Mouse (Mus musculus) lung, postnatal 0 days (tissue): Measurements from ENCODE around the gene Gypa. TPM values are rescaled to one million over a fixed set of nuclear protein-coding genes. Genes with fewer than 3 reads are reported as not detected.

Source experiments
- ATAC-seq: fragments of 200-750 bp; cut with Nextera tagmentation; 2 replicates; pipeline ENCODE4 v1.8.0; 2017; ENCODE audit warnings: moderate library complexity
- DNase-seq: peaks from one replicate; pipeline ENCODE4 v3.0.0-alpha.2; 2016; ENCODE audit warnings: low spot score
- H3K27ac ChIP-seq: fragments of 300-500 bp; sonication (generic); 2 replicates; pipeline ENCODE4 v1.5.1; 2014; ENCODE audit warnings: antibody characterized with exemption, mild to moderate bottlenecking, low read length, mixed read lengths
- H3K27me3 ChIP-seq: fragments of 300-500 bp; sonication (generic); replicated peaks from 2 replicates; pipeline ENCODE4 v1.6.1; 2014; ENCODE audit warnings: low read length, mixed read lengths; ENCODE audit not compliant: insufficient read depth
- H3K36me3 ChIP-seq: fragments of 300-500 bp; sonication (generic); 2 replicates; pipeline ENCODE4 v1.6.1; 2014; ENCODE audit warnings: low read length, mixed read lengths; ENCODE audit not compliant: insufficient read depth
- H3K4me1 ChIP-seq: fragments of 300-500 bp; sonication (generic); 2 replicates; pipeline ENCODE4 v1.6.1; 2014; ENCODE audit warnings: antibody characterized with exemption, low read depth, low read length, mixed read lengths; ENCODE audit not compliant: insufficient read depth
- H3K4me2 ChIP-seq: fragments of 300-500 bp; sonication (generic); replicated peaks from 2 replicates; pipeline ENCODE4 v1.6.1; 2014; ENCODE audit warnings: low read depth, mild to moderate bottlenecking, low read length, moderate library complexity, mixed read lengths
- H3K4me3 ChIP-seq: fragments of 300-500 bp; sonication (generic); 2 replicates; pipeline ENCODE4 v1.5.1; 2014; ENCODE audit warnings: low read depth, low read length
- H3K9ac ChIP-seq: fragments of 300-500 bp; sonication (generic); replicated peaks from 2 replicates; pipeline ENCODE4 v1.6.1; 2014; ENCODE audit warnings: low read depth, mild to moderate bottlenecking
- H3K9me3 ChIP-seq: fragments of 300-500 bp; sonication (generic); 2 replicates; pipeline ENCODE4 v1.6.1; 2016; ENCODE audit warnings: low read length, mixed read lengths
- CTCF ChIP-seq: IDR thresholded peaks from 2 replicates; pipeline ENCODE4 v1.5.1; 2016; ENCODE audit warnings: antibody characterized with exemption, mild to moderate bottlenecking
- EP300 ChIP-seq: IDR thresholded peaks from 2 replicates; pipeline ENCODE4 v1.6.1; 2016; ENCODE audit warnings: antibody characterized with exemption, mild to moderate bottlenecking, control low read depth
- WGBS: fragments of 180-500 bp; shearing (Covaris S2); extraction: QIAGEN DNeasy Blood & Tissue Kit; methylation state at CpG from one replicate; pipeline ENCODE4 v1.1.7; 2014; 5-methylcytosine and 5-hydroxymethylcytosine counted together
- polyA plus RNA-seq: library from polyadenylated mRNA; unstranded; fragments of >200 nt; fragmentation: Nextera tagmentation; extraction: Ambion mirVana; gene quantifications from 2 replicates; pipeline ENCODE4 v1.2.1, GENCODE M21; 2015

Gene Gypa
- polyA plus RNA-seq, 1 experiment from 2014 or later, result 10.0 TPM

DNA sequence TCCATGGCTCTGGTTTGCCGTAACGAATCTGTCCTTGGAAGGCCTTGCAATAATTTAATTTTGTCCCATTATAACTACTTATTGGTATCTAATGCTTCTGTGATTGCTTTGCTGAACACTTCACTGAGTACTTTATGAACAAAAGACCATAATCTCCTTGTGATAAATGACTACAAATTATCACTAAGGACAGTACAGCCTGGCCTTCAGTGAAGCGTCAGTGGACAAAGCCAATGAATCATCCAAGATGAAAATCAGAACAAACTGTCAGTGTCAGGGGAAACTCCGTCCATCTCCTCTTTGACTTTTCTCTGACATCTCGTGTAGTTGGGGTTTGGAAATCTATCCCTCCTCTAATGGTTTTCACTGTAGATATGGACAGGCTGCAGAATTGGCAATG, 15.4 kb upstream of the Gypa start:
- ATAC-seq (no peak), DNase-seq (no peak)
- Histone ChIP-seq H3K27me3 (no peaks in the 10 kb centered on the region), H3K4me1 (no peaks in the 10 kb centered on the region), H3K27ac (no peak overlapping the region), H3K4me3 (no peak overlapping the region), H3K4me2 (no peak overlapping the region), H3K9ac (no peak overlapping the region), H3K36me3 (no peaks in the 10 kb centered on the region), H3K9me3 (no peaks in the 10 kb centered on the region)
- TF ChIP-seq CTCF (no peak), EP300 (no peak)
- whole genome bisulfite sequencing, result 77% methylated on average over 5 of the region's 5 CpGs

DNA sequence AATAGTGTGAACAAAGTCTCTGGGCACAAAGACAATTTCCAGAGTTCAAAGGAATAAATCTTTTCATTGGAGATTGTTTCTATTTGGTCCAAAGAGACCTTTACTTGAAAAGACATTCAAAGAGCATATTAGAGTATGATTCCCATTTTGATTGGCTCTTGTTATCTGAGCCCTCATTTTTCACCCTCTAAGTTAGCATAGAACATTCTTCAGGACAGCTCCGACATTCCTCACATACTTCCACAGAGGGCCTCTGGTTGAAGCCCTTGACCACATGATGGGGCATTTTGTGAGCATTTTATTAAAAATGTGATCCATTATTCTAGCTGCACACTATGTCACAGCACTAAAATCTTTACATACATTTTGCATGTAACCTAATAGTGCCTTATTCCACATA, 14.5 kb upstream of the Gypa start:
- Histone ChIP-seq H3K27me3 (no peaks in the 10 kb centered on the region), H3K9ac (no peak overlapping the region), H3K4me2 (no peak overlapping the region), H3K9me3 (no peaks in the 10 kb centered on the region), H3K4me1 (no peaks in the 10 kb centered on the region), H3K4me3 (no peak overlapping the region), H3K27ac (no peak overlapping the region), H3K36me3 (no peaks in the 10 kb centered on the region)
- TF ChIP-seq EP300 (no peak), CTCF (no peak)
- DNase-seq (no peak), ATAC-seq (no peak)
- WGBS, result 31% methylated on average over 1 of the region's 1 CpGs

DNA sequence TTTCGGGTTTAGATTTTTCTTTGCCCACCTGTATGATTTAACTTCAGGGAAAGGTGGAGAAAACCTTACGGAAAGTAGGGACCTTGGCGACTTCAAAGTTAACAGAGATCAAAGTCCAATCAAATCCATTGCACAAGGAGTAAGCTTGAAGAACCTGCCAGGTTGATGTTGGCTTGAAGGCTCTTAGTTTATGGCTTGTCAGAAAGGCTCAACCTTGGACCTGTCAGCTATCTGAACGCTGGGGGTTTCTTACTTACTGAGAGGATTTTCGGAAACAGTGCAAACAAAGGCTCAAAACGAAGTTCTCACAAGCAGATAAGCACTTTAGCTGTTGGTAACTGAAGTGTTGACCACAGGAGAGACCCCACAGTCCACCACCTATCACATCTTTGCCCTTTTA, 11.4 kb upstream of the Gypa start:
- no peaks in the 10 kb centered on the region for H3K9me3 ChIP-seq
- no peaks in the 10 kb centered on the region for H3K4me1 ChIP-seq
- no peak overlapping the region for H3K27ac ChIP-seq
- no peak for TF ChIP-seq EP300
- no peak for TF ChIP-seq CTCF
- H3K9ac ChIP-seq, result no peak overlapping the region
- H3K27me3 ChIP-seq, result no peaks in the 10 kb centered on the region
- H3K4me3 ChIP-seq, result no peak overlapping the region
- no peaks in the 10 kb centered on the region for H3K36me3 ChIP-seq
- DNase-seq (no peak), ATAC-seq (no peak)
- H3K4me2 ChIP-seq, result no peak overlapping the region
- 49% methylated on average over 6 of the region's 6 CpGs for WGBS

DNA sequence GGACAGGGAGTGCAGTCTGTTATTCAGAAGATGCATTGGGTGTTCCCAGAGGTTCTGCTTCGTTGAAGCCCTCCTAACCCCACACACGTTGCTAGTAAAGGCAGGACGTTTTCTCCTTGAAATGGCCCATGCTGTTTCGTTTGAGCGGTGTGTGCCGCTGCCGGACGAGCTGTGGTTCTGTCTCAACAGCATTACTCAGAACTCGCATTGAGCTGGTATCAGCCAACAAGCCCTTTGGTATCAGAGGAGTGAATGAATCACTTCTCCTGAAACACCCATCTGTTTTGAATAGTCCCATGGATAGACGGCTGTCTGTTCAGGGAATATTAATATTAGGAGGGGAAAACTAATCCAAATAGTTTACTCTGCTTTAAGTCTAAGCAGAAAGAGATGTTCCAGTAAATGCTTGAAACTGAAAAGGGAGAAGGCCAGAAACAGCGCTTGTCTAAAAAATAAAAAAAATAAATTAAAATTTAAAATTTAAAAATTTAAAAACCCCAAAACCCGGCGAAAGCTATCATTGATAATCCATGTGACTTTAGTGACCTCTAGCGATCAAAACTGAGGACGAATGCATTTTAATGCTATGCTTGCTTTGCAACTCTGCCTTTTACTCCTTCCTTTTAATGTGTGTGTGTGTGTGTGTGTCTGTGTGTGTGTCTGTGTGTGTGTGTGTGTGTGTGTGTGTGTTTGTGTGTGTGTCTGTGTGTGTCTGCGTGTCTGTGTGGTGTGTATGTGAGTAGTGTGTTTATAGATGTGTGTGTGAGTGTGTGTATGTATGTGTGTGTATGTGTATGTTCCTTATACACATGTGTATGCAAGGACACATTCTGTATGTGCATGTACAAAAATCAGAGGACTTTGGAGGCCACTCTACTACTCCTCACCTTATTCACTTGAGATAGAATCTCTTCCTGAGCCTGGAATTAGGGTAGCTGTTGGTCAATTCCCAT, 10.5 kb upstream of the Gypa start:
- Histone ChIP-seq H3K36me3 (no peaks in the 10 kb centered on the region), H3K4me1 (no peaks in the 10 kb centered on the region), H3K9me3 (no peaks in the 10 kb centered on the region), H3K9ac (no peak overlapping the region), H3K4me3 (0 out of 2 replicates have a peak overlapping the region, but pooled peaks have one; percentile 26), H3K27me3 (no peaks in the 10 kb centered on the region), H3K27ac (no peak overlapping the region), H3K4me2 (peak overlapping the region; percentile 49)
- DNase-seq (peak; percentile 67), ATAC-seq (peak; percentile 40; the same call in 1 of the 2 replicates)
- 22% methylated on average over 16 of the region's 16 CpGs for WGBS
- no peak for TF ChIP-seq EP300
- TF ChIP-seq CTCF, result peak; percentile 68

DNA sequence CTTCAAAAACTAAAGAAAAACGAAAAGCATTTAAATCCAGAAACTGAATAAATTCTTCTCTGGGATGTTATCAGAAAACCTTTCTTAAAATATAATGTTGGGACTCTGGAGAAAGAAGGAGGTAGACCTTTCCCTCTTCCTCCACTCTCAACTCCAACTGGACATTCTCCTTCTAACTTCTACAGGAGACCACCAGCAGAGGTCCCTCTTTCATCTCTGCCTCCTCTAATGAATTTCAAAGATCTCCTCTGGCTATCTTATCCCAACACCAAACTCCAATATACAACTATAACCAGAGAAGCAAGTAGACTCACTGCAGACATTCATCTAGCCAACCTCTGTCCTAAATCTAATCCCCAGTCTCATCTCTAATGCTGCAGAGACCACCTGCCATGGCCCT, 2.0 kb upstream of the Gypa start:
- DNase-seq (no peak), ATAC-seq (no peak)
- Histone ChIP-seq H3K9ac (no peak overlapping the region), H3K27ac (no peak overlapping the region), H3K4me1 (no peaks in the 10 kb centered on the region), H3K27me3 (no peaks in the 10 kb centered on the region), H3K4me2 (no peak overlapping the region), H3K36me3 (no peaks in the 10 kb centered on the region), H3K9me3 (no peaks in the 10 kb centered on the region), H3K4me3 (no peak overlapping the region)
- TF ChIP-seq EP300, result no peak
- TF ChIP-seq CTCF, result 0 out of 2 replicates have a peak, but pooled peaks have one; percentile 19
- 44% methylated on average over 1 of the region's 1 CpGs for WGBS

DNA sequence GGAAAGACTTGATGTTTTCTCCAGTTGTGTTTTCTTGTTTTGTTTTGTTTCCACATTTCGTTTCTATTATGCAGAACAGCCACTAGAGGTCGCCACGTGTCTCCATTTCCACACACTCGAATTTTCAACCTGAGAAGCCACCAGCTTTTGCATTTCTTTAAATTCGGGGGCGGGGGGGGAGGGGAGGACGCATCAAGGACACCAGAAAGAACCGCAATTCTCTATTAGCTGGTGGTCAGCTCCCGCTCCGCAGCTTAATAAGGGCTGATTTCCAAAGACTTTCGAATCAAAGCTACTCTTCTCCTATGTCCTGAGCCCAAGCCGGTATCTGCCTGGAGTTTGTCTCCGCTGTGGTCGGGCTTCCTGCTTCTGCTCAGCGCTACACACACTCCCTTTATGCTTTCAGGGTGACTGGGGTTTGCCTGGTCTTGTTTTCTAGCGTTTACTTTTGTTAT, 567 bp upstream of the Gypa start:
- WGBS, result 0% methylated on average over 15 of the region's 16 CpGs
- ATAC-seq, result peak; percentile 68
- H3K9ac ChIP-seq, result 0 out of 2 replicates have a peak overlapping the region, but pooled peaks have one; percentile 2
- H3K4me1 ChIP-seq, result no peaks in the 10 kb centered on the region
- no peaks in the 10 kb centered on the region for H3K9me3 ChIP-seq
- peak; percentile 76 for DNase-seq
- no peaks in the 10 kb centered on the region for H3K27me3 ChIP-seq
- H3K4me3 ChIP-seq, result peak overlapping the region; percentile 53
- peak overlapping the region; percentile 71 for H3K4me2 ChIP-seq
- H3K36me3 ChIP-seq, result no peaks in the 10 kb centered on the region
- peak; percentile 78 for TF ChIP-seq CTCF
- TF ChIP-seq EP300, result no peak
- no peak overlapping the region for H3K27ac ChIP-seq
